Mouse (Mus musculus) lung, postnatal 4 days (tissue): Measurements from ENCODE around the gene Ostm1.
A peak's percentile ranks its signal among the peaks of the same experiment; 100 is the strongest.

Experiments used
- DNase-seq, 2 experiments: peaks; one replicate each; pipeline ENCODE4 v3.0.0; 2021

Gene Ostm1

DNA sequence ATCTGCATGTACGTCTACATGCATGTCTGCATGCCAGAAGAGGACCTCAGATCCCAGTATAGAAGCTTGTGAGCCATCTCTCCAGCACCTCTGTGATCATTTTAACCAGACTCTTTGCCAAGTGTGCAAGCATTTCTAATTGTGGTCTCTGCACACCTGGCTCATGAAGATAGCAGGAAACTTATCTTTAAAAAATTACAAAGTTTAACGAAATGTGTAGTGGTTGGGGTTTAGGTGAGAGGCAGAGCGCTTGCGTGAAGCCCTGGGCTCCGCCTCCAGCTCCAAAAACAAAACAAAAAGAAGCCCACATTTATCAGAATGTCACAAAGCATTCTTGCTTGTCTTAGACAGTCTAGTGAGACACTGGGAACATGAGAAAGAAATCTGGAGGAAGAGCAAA, 104.3 kb downstream of the Ostm1 start:
- DNase-seq: no peak

GRCm38 (mm10) chr10:42689694-42690093, 106.1 kb downstream of the Ostm1 start:
- DNase-seq: no peak

- no peak for DNase-seq
These were observed 106.8 kb downstream of the Ostm1 start for GRCm38 (mm10) chr10:42690233-42691028.

DNA sequence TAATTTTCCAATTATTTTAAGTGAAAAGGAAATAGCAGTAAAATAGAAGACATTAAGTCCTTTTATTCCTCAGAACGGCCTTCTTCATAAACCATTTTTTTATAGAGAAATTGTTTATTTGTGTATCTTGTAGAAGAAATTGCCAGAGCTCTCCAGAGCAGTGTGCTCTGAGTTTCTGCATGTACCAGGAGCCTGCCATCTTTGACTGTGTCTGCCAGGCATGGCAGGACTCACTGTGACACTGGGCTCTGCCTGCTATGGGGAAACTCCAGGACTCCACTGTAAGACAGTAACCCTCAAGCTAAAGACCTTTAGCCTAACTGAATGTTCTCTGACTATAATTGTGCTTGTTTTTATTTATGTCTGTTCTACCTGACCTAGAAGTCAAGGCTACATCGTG, 107.4 kb downstream of the Ostm1 start:
- DNase-seq: no peak

DNA sequence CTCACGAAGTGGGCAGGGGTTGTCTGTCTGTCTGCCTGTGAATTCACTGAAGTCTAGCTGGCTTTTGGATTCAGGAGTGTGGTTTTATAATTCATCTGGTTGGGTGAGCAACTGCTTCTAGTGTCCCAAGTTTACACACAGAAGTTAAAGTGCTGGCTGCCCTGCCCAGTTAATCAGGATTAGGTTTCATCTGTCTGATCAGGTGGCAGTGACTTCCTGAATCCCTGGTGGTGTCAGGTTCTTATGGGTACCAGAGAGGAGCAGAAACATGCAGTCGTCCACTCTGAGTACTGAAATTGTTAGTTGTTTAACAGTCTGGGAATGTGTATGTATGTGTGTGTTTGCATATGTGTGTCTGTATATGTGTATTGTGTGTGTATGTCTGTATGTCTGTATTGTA, 108.5 kb downstream of the Ostm1 start:
- DNase-seq: no peak

DNA sequence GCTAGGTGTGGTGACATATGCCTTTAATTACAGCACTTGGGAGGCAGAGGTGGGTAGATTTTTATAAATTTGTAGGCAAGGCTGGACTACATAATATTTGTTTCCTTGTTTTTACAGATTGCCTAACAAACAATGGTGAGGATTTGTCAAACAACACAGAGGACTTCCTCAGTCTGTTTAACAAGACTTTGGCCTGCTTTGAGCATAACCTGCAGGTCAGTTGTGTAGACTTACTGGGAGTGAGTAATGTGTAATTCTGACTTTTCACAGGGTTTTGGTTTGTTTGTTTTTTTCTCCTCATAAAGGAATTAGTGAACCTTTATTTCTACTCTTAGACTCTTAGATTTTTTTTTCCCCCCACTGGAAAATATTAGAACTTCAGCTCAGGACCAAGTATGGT, 109.2 kb downstream of the Ostm1 start:
- no peak for DNase-seq

DNA sequence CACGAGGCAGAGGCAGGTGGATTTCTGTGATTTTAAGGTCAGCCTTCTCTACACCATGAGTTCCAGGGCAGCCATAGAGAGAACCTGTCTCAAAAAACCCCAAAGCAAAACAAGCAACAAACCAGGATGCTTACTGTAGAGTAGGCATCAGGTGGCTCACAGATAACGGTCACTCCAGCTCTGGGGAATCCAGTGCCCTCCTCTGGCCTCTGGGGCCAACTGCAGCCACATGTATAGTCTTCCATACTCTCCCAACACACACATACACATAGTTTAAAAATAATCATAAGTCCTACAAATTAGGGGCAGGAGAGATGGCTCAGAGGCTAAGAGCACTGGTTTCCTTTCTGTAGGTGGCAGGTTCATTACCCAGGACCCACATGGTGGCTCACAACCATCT, 109.9 kb downstream of the Ostm1 start:
- DNase-seq: no peak

DNA sequence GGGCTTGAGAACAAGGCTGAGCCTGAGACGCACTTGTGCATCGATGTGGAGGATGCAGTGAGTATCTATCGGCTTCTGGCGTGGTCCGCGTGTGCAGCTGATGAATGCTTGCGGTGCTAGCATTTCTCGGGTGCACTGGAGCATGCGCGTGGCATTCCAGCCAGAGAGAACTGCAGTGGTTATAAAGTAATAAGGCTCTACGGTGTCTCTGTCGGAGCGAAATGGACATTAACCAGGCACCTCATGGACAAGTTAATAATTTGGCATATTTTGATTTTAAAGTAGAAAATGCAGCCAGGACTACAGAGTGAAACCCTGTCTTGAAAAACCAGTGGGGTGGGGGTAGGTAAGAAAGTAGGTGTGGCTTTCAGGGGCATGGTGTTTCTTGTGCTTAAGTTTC, 112.7 kb downstream of the Ostm1 start:
- DNase-seq: no peak

DNA sequence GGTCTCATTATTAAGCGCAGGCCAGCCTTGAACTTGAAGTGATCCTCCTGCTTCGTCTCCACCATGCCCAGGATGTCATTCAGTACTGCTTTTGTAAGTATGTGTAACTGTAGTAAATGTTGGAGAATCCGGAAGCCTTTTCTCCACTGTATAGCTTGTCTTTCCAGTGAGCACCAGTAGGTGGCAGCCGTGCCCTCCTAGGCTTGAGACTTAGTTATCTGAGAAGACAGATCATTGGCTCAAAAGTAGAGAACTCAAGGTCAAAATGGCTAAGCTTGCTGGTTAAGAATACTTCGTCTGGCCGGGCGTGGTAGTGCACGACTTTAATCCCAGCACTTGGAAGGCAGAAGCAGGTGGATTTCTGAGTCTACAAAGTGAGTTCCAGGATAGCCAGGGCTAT, 113.4 kb downstream of the Ostm1 start:
- peak; percentile 48 to 73 for DNase-seq

- DNase-seq: no peak
These were observed 114.8 kb downstream of the Ostm1 start for GRCm38 (mm10) chr10:42698375-42698774.

- DNase-seq: peak; percentile 15 to 35
These were observed 115.4 kb downstream of the Ostm1 start for GRCm38 (mm10) chr10:42698994-42699393.

GRCm38 (mm10) chr10:42702111-42702510, 118.5 kb downstream of the Ostm1 start:
- DNase-seq: no peak

DNA sequence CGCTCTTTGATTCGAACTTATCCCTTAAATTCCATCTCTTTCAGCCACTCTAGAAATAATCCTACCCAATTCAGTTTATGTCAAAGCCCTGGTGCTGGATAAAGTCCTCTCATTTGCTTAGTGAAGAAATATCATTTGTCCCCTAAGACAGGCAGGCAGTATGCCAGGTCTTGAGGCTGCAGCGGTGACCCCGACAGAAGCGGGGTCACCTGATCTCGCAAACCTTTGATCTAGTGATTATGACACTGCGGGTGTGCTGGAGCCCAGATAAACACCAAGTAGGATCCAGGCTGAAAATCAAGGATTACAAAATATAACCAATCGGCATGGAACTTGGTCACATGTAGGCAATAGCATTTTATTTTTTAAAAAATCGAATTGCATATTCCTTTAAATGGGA, 131.1 kb downstream of the Ostm1 start:
- no peak for DNase-seq

DNA sequence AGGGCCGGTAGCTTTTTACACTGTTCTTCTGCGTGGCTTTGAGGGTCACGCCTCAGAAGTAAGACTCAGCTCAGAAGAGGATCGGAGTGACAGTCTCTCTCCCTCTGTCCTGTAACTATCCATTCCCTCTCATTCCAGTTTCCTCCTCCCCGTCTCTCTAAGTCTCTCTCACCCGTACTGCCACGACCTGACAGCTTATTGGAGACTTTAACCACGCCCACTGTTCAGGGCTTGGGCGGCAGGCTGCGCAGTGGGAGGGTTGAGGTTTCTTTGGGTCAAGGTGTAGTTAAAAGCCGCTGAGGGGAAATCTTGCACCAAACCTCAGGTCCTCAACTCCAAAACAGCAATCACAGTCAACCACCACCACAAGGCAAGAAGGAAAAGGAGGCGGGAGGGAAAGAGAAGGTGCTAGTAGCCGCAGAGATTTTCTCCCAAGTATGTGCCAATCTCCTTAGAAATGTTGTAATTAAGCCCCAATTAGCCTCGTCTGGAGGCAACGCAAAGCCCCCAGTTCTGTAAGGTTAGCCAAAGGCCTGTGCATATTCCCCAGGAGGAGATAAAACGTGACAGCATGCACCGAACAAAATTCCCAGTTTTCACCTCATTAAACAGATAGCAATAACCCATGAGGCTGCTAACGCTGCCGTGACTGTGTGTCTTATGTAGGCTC, 131.9 kb downstream of the Ostm1 start:
- no peak for DNase-seq

DNA sequence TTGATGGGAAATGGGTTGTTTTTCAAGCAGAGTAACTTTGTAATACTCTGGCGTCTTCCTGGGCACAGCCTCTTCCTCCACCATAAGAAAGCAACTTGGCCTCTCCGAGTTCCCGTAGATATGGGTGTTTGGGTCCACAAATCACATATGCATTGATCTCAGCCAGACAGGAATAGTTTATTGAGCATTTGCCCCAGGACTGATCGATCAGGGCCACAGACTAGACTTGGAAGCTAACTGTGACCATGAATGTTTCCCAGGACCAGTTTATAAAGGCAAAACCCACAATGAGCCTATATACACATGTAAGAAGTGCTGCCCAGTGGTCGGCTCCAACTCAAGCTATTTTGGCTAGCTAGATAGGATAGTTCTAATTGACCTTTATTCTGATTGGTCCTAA, 138.5 kb downstream of the Ostm1 start:
- no peak for DNase-seq

GRCm38 (mm10) chr10:42723275-42724232, 139.9 kb downstream of the Ostm1 start:
- DNase-seq: no peak

DNA sequence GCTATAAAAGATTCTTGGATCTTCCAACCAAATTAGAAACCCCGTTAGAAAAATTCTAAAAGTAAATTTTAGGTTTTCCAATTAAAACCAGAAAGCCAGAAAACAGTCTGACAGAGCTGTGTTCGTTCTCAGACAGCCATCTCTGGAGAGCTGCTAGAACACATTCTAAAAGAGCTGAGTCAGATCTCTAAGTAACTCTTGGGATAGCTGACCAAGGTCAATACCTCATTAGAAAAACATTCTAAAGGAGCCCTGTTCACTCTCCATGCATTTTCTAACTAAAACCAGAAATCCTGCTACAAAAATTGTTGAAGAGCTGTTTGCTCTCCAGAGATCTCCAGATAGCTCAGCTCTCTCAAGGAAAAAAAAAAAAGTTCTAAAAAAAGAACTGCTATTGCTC, 146.0 kb downstream of the Ostm1 start:
- no peak for DNase-seq

- peak in 1 of 2 experiments; percentile 34 for DNase-seq
These were observed 151.0 kb downstream of the Ostm1 start for GRCm38 (mm10) chr10:42734546-42735060.

DNA sequence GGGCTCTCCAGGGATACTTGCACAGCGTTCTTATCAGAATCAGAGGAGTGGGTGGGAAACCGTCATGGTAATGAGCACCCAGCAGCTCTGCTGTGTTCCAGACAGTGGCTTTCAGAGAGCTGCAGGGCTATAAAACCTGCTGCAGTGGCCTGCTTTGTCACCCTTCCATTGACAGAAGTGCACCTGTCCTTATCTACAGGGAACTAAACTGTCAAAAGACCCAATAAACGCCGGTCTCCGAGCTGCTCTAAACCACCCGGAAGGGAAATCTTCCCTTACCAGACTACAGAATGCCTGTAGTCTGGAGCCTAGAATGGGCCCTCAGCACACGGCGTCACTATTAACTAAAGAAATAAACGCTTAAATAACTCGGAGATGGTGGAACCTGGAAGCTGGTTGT, 168.2 kb downstream of the Ostm1 start:
- DNase-seq: no peak
